Mouse (Mus musculus) MEL (cell line): ENCODE results near the gene Trappc12. TPM values are rescaled to one million over a fixed set of nuclear protein-coding genes. Genes with fewer than 3 reads are reported as not detected.
A peak's percentile ranks its signal among the peaks of the same experiment; 100 is the strongest.

Experiments
- DNase-seq: peaks from one replicate; pipeline ENCODE4 v3.0.0; 2011; ENCODE audit warnings: low read depth, low spot score
- H3K27ac ChIP-seq: 2 replicates; pipeline ENCODE4 v1.5.1; 2012; ENCODE audit warnings: low read depth, mild to moderate bottlenecking, control low read depth, low read length, moderate library complexity; ENCODE audit not compliant: control insufficient read depth
- H3K27me3 ChIP-seq, 2 experiments: fragments of 150-350 bp in 1 of 2; sonication (generic) in 1 of 2; 2 replicates each; pipeline ENCODE4 v1.6.1; 2012; ENCODE audit warnings: low read length in 2 of 2, mild to moderate bottlenecking in 2 of 2, improper control_type of control experiment in 1 of 2, moderate library complexity in 1 of 2; ENCODE audit not compliant: insufficient read depth in 2 of 2, control insufficient read depth in 1 of 2
- H3K36me3 ChIP-seq, 2 experiments: 2 replicates each; pipeline ENCODE4 v1.6.1; 2012 to 2014; ENCODE audit warnings: low read length in 2 of 2, improper control_type of control experiment in 1 of 2, inconsistent platforms in 1 of 2, mild to moderate bottlenecking in 1 of 2; ENCODE audit not compliant: insufficient read depth in 2 of 2, control insufficient read depth in 1 of 2
- H3K4me1 ChIP-seq, 2 experiments: fragments of 150-350 bp in 1 of 2; sonication (generic) in 1 of 2; 2 replicates each; pipeline ENCODE4 v1.6.1; 2012; ENCODE audit warnings: low read length in 2 of 2, improper control_type of control experiment in 1 of 2, mild to moderate bottlenecking in 1 of 2; ENCODE audit not compliant: insufficient read depth in 2 of 2, control insufficient read depth in 1 of 2
- H3K4me3 ChIP-seq, 2 experiments: fragments of 150-350 bp in 1 of 2; sonication (generic) in 1 of 2; 2 replicates each; pipeline ENCODE4 v1.5.1; 2012; ENCODE audit warnings: low read depth in 2 of 2, low read length in 2 of 2, mild to moderate bottlenecking in 2 of 2, moderate library complexity in 2 of 2, control low read depth in 1 of 2, improper control_type of control experiment in 1 of 2; ENCODE audit not compliant: control insufficient read depth in 1 of 2, insufficient read depth in 1 of 2
- H3K79me2 ChIP-seq: 2 replicates; pipeline ENCODE4 v1.6.1; 2012; ENCODE audit warnings: mild to moderate bottlenecking, low read length, moderate library complexity; ENCODE audit not compliant: control insufficient read depth, poor library complexity, insufficient read depth
- H3K9ac ChIP-seq: 2 replicates; pipeline ENCODE4 v1.6.1; 2012; ENCODE audit warnings: low read depth, mild to moderate bottlenecking, control low read depth, low read length, moderate library complexity; ENCODE audit not compliant: control insufficient read depth, poor library complexity, severe bottlenecking
- H3K9me3 ChIP-seq: fragments of 150-350 bp; sonication (generic); replicated peaks from 2 replicates; pipeline ENCODE4 v1.6.1; 2012; ENCODE audit warnings: mild to moderate bottlenecking, low read length, improper control_type of control experiment, moderate library complexity; ENCODE audit not compliant: insufficient read depth
- BHLHE40 ChIP-seq: IDR thresholded peaks from 2 replicates; pipeline ENCODE4 v1.6.1; 2012; ENCODE audit warnings: low read depth, mild to moderate bottlenecking, inconsistent platforms, low read length, improper control_type of control experiment, borderline replicate concordance
- CHD2 ChIP-seq: IDR thresholded peaks from 2 replicates; pipeline ENCODE4 v1.6.1; 2011; ENCODE audit warnings: low read length, improper control_type of control experiment
- CTCF ChIP-seq, 3 experiments: IDR thresholded peaks in 2 of 3; conservative IDR thresholded peaks in 1 of 3; 2 replicates each; pipeline ENCODE4 v1.5.1; 2011 to 2012; ENCODE audit warnings: low read length in 3 of 3, low read depth in 2 of 3, mild to moderate bottlenecking in 2 of 3, improper control_type of control experiment in 1 of 3, inconsistent platforms in 1 of 3, mixed read lengths in 1 of 3, moderate library complexity in 1 of 3; ENCODE audit not compliant: control insufficient read depth in 1 of 3, insufficient read depth in 1 of 3, poor library complexity in 1 of 3, severe bottlenecking in 1 of 3
- ELF1 ChIP-seq: IDR thresholded peaks from 2 replicates; pipeline ENCODE4 v1.6.1; 2014; ENCODE audit warnings: low read depth, mild to moderate bottlenecking, inconsistent platforms, low read length, improper control_type of control experiment, moderate library complexity
- EP300 ChIP-seq, 2 experiments: IDR thresholded peaks; 2 replicates each; pipeline ENCODE4 v1.6.1; 2011; ENCODE audit warnings: improper control_type of control experiment in 2 of 2, low read length in 2 of 2, low read depth in 1 of 2, mild to moderate bottlenecking in 1 of 2
- GATA1 ChIP-seq: IDR thresholded peaks from 2 replicates; pipeline ENCODE4 v1.6.1; 2011; ENCODE audit warnings: low read depth, low read length, improper control_type of control experiment
- HCFC1 ChIP-seq: IDR thresholded peaks from 2 replicates; pipeline ENCODE4 v1.6.1; 2012; ENCODE audit warnings: low read depth, mild to moderate bottlenecking, inconsistent platforms, low read length, improper control_type of control experiment, moderate library complexity
- MAX ChIP-seq: IDR thresholded peaks from 2 replicates; pipeline ENCODE4 v1.6.1; 2011; ENCODE audit warnings: low read length, improper control_type of control experiment
- MAZ ChIP-seq: IDR thresholded peaks from 2 replicates; pipeline ENCODE4 v1.6.1; 2012; ENCODE audit warnings: low read depth, mild to moderate bottlenecking, inconsistent platforms, low read length, improper control_type of control experiment
- MEF2A ChIP-seq: IDR thresholded peaks from 2 replicates; pipeline ENCODE4 v1.6.1; 2014; ENCODE audit warnings: low read depth, mild to moderate bottlenecking, inconsistent platforms, low read length, improper control_type of control experiment; ENCODE audit not compliant: poor library complexity, insufficient replicate concordance, severe bottlenecking; ENCODE audit errors: extremely low read depth
- MXI1 ChIP-seq: IDR thresholded peaks from 2 replicates; pipeline ENCODE4 v1.6.1; 2011; ENCODE audit warnings: mild to moderate bottlenecking, low read depth, low read length, improper control_type of control experiment
- MYB ChIP-seq: IDR thresholded peaks from 2 replicates; pipeline ENCODE4 v1.6.1; 2011; ENCODE audit warnings: mild to moderate bottlenecking, low read depth, low read length, improper control_type of control experiment
- NELFE ChIP-seq: IDR thresholded peaks from 2 replicates; pipeline ENCODE4 v1.6.1; 2011; ENCODE audit warnings: low read depth, low read length, improper control_type of control experiment
- NRF1 ChIP-seq: IDR thresholded peaks from 2 replicates; pipeline ENCODE4 v1.6.1; 2014; ENCODE audit warnings: low read depth, mild to moderate bottlenecking, inconsistent platforms, low read length, improper control_type of control experiment, moderate library complexity; ENCODE audit not compliant: poor library complexity, insufficient read depth, severe bottlenecking
- POLR2A ChIP-seq, 2 experiments: IDR thresholded peaks; 2 replicates each; pipeline ENCODE4 v1.6.1; 2011 to 2012; ENCODE audit warnings: low read length in 2 of 2, mild to moderate bottlenecking in 2 of 2, control low read depth in 1 of 2, improper control_type of control experiment in 1 of 2, low read depth in 1 of 2, moderate library complexity in 1 of 2; ENCODE audit not compliant: control insufficient read depth in 1 of 2, insufficient read depth in 1 of 2, poor library complexity in 1 of 2
- RAD21 ChIP-seq: IDR thresholded peaks from 2 replicates; pipeline ENCODE4 v1.6.1; 2011; ENCODE audit warnings: mild to moderate bottlenecking, low read depth, low read length, improper control_type of control experiment
- RCOR1 ChIP-seq: IDR thresholded peaks from 2 replicates; pipeline ENCODE4 v1.6.1; 2012; ENCODE audit warnings: low read depth, mild to moderate bottlenecking, inconsistent platforms, low read length, improper control_type of control experiment
- SIN3A ChIP-seq: IDR thresholded peaks from 2 replicates; pipeline ENCODE4 v1.6.1; 2012; ENCODE audit warnings: low read length, improper control_type of control experiment, inconsistent platforms
- UBTF ChIP-seq: IDR thresholded peaks from 2 replicates; pipeline ENCODE4 v1.6.1; 2012; ENCODE audit warnings: low read depth, mild to moderate bottlenecking, inconsistent platforms, low read length, improper control_type of control experiment, moderate library complexity, borderline replicate concordance; ENCODE audit not compliant: insufficient read depth
- ZMIZ1 ChIP-seq: IDR thresholded peaks from 2 replicates; pipeline ENCODE4 v1.6.1; 2012; ENCODE audit warnings: low read depth, mild to moderate bottlenecking, inconsistent platforms, low read length, improper control_type of control experiment, moderate library complexity
- polyA plus RNA-seq, 2 experiments: library from polyadenylated mRNA; stranded (reverse) in 1 of 2; unstranded in 1 of 2; fragments of >175 nt in 1 of 2; fragments of >200 nt in 1 of 2; gene quantifications; 2 replicates each; pipeline versions ENCODE4 v1.2.1 to v1.2.4; 2012; ENCODE audit warnings: low replicate concordance in 2 of 2, low read depth in 1 of 2; ENCODE audit not compliant: insufficient read length in 2 of 2, insufficient read depth in 1 of 2, missing spikeins in 1 of 2
- total RNA-seq: library from RNA; depleted of rRNA; stranded (reverse); fragments of 300-350 nt; gene quantifications from 2 replicates; pipeline ENCODE4 v1.2.3, GENCODE M21; 2012

The Trappc12 gene
- total and polyA plus RNA-seq, 3 experiments = 31.1 to 35.1 TPM; not detected in 1

- peak within 1 kb of the TSS; percentile 81 for H3K9ac ChIP-seq
- peaks cover 6 to 10% of the 10 kb centered on the region in 2 experiments; a peak in 3 of 4 replicates for H3K4me1 ChIP-seq
- no peaks in the 10 kb centered on the region for H3K9me3 ChIP-seq
- peak; percentile 98 for DNase-seq
- H3K27ac ChIP-seq = peak within 1 kb of the TSS; percentile 84
- H3K79me2 ChIP-seq = peaks cover 44% of the 10 kb centered on the region
- H3K27me3 ChIP-seq = no peaks in the 10 kb centered on the region
- H3K4me3 ChIP-seq = peak within 1 kb of the TSS; percentile 92 to 95
- TF ChIP-seq UBTF (no peak), MEF2A (no peak), GATA1 (peak; percentile 34; the same call in 1 of the 2 replicates), CHD2 (no peak), BHLHE40 (no peak), ZMIZ1 (peak; percentile 58; the same call in 1 of the 2 replicates), RCOR1 (no peak), MXI1 (peak; percentile 54; the same call in 1 of the 2 replicates), ELF1 (peak; percentile 89), MAX (no peak), HCFC1 (peak; percentile 83), NELFE (peak; percentile 61), RAD21 (no peak), CTCF (IDR thresholded peaks at IDR 0.05 in 2 of 3, conservative IDR thresholded peaks at IDR 0.05 in 1 of 3; ENCODE audit: control insufficient read depth in 1 of 3, insufficient read depth in 1 of 3, low read depth in 2 of 3, low read length in 3 of 3, poor library complexity in 1 of 3, severe bottlenecking in 1 of 3) (peak in 1 of 3 experiments; percentile 12; a peak in 1 of 6 replicates), MAZ (0 out of 2 replicates have a peak, but pooled peaks have one; percentile 23), NRF1 (peak; percentile 64), SIN3A (peak; percentile 97), POLR2A (IDR thresholded peaks at IDR 0.05; ENCODE audit: control insufficient read depth in 1 of 2, insufficient read depth in 1 of 2, low read depth in 1 of 2, low read length in 2 of 2, poor library complexity in 1 of 2) (peak; percentile 48 to 63; a peak in 3 of 4 replicates)
- H3K36me3 ChIP-seq = peaks cover 0 to 9% of the 10 kb centered on the region in 2 experiments; a peak in 2 of 4 replicates
These were observed 1.4 kb upstream of the Trappc12 start, which contains the start of gene Eipr1 for GRCm38 (mm10) chr12:28751508-28752263. Gene Eipr1 (plus strand): TSS chr12:28751803.

- H3K4me3 ChIP-seq = peak overlapping the region; percentile 83 to 92
- TF ChIP-seq EP300 (IDR thresholded peaks at IDR 0.05; ENCODE audit: low read depth in 1 of 2, low read length in 2 of 2) = 0 out of 4 replicates have a peak, but pooled peaks of 1 of the 2 experiments have one; percentile 15
- TF ChIP-seq SIN3A = peak; percentile 8; the same call in 1 of the 2 replicates
- TF ChIP-seq MYB = no peak
- TF ChIP-seq RCOR1 = no peak
- no peaks in the 10 kb centered on the region for H3K9me3 ChIP-seq
- DNase-seq = no peak
- H3K27ac ChIP-seq = peak overlapping the region; percentile 84
- peaks cover 0 to 16% of the 10 kb centered on the region in 2 experiments; a peak in 2 of 4 replicates for H3K36me3 ChIP-seq
- no peaks in the 10 kb centered on the region for H3K27me3 ChIP-seq
- H3K9ac ChIP-seq = peak overlapping the region; percentile 76
- H3K79me2 ChIP-seq = peaks cover 48% of the 10 kb centered on the region
- H3K4me1 ChIP-seq = peaks cover 6 to 19% of the 10 kb centered on the region in 2 experiments; a peak in 3 of 4 replicates
These were observed 604 bp upstream of the Trappc12 start for GRCm38 (mm10) chr12:28750876-28751275.
